Mouse (Mus musculus): ENCODE measurements around the gene Zmynd10. TPM values are rescaled to one million over a fixed set of nuclear protein-coding genes. Genes with fewer than 3 reads are reported as not detected.
A peak's percentile ranks its signal among the peaks of the same experiment; 100 is the strongest.
"Not testable (repeated sequence)": the region's sequence is repeated elsewhere in the genome, so short reads cannot be mapped to it uniquely, and the experiment has no call there.

The Zmynd10 gene
- total and polyA plus RNA-seq, 2 experiments from 2014 or later = 0.25 TPM; not detected in 1

DNA sequence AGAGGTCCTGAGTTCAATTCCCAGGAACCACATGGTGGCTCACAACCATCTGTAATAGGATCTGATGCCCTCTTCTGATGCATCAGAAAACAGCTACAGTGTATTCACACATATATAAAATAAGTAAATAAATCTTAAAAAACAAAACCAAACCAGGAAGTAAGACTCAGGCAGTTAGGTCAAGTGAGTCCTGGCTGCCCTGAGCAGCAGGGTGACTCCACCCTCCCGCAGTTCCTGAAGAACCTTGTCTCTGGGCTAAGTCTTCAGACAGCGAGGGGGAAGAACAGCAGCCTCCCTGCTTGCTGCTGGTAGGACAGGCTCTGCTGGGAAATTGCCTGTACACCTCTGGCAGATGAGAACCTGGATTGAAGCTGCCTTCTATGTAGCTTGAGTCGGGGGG is 9.2 kb downstream of the Zmynd10 start:
- Histone ChIP-seq H3K36me3 (replicated peaks; ENCODE audit: control insufficient read depth, insufficient read depth, low read length) (peaks cover 45% of the 10 kb centered on the region), H3K4me1 (ENCODE audit: control insufficient read depth, insufficient read depth) (peaks cover 27% of the 10 kb centered on the region), H3K27ac (ENCODE audit: low read depth) (peak overlapping the region; percentile 96; the same call in 1 of the 2 replicates), H3K4me2 (ENCODE audit: low read depth, low read length) (peak overlapping the region; percentile 86), H3K4me3 (ENCODE audit: low read depth, low read length) (peak overlapping the region; percentile 70), H3K9me3 (replicated peaks; ENCODE audit: control insufficient read depth, low read length) (no peaks in the 10 kb centered on the region), H3K27me3 (ENCODE audit: control insufficient read depth, insufficient read depth, low read length) (no peaks in the 10 kb centered on the region), H3K9ac (replicated peaks; ENCODE audit: low read depth, low read length) (no peak overlapping the region)
- TF ChIP-seq CTCF (IDR thresholded peaks at IDR 0.05; ENCODE audit: low read depth) = no peak
- TF ChIP-seq EP300 (IDR thresholded peaks at IDR 0.05; ENCODE audit: low read depth) = no peak
- DNase-seq (ENCODE audit: low spot score) (no peak), ATAC-seq (ENCODE audit: insufficient read depth, low read depth) (no peak)
- WGBS = 48% methylated on average over 3 of the region's 3 CpGs

DNA sequence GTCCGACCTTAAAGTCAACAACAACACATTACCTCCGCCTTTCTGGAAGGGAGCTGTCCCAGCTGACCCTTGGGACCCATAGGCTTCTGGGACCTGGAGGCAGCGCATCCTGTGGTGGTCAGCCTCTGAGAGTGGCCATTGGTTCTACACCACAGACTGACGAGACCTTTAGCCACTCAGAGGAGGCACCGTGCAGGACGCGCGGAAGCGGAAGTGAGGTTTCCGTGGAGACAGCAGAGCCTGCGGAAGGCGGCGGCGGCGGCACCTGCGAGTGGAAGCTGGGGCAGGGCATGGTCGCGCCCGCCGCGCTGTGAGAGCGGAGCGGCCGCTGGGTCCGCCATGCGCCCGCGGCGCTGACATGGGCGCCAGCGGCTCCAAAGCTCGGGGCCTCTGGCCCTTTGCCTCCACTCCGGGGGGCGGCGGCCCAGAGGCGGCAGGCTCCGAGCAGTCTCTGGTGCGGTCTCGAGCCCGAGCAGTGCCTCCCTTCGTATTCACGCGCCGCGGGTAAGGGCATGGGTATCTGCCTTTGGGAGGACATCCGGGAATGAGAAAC is 16.0 kb downstream of the Zmynd10 start, which contains the start of gene Tusc2:
Tusc2 (plus strand) TSS at position 227 of the 553 bp plus-strand sequence.
- peak within 1 kb of the TSS; percentile 69 for H3K9ac ChIP-seq (replicated peaks; ENCODE audit: low read depth, low read length)
- WGBS = 2% methylated on average over 41 of the region's 46 CpGs
- ATAC-seq (ENCODE audit: insufficient read depth, low read depth) = peak; percentile 89
- peaks cover 49% of the 10 kb centered on the region for H3K36me3 ChIP-seq (replicated peaks; ENCODE audit: control insufficient read depth, insufficient read depth, low read length)
- peak; percentile 97 for DNase-seq (ENCODE audit: low spot score)
- peak within 1 kb of the TSS; percentile 79 for H3K27ac ChIP-seq (ENCODE audit: low read depth)
- peaks cover 14% of the 10 kb centered on the region for H3K4me1 ChIP-seq (ENCODE audit: control insufficient read depth, insufficient read depth)
- TF ChIP-seq EP300 (IDR thresholded peaks at IDR 0.05; ENCODE audit: low read depth) (no peak), CTCF (IDR thresholded peaks at IDR 0.05; ENCODE audit: low read depth) (no peak)
- H3K4me3 ChIP-seq (ENCODE audit: low read depth, low read length) = peak within 1 kb of the TSS; percentile 69
- no peaks in the 10 kb centered on the region for H3K27me3 ChIP-seq (ENCODE audit: control insufficient read depth, insufficient read depth, low read length)
- H3K9me3 ChIP-seq (replicated peaks; ENCODE audit: control insufficient read depth, low read length) = no peaks in the 10 kb centered on the region
- H3K4me2 ChIP-seq (ENCODE audit: low read depth, low read length) = peak within 1 kb of the TSS; percentile 83

GRCm38 (mm10) chr9:107565556-107565955 is 18.5 kb downstream of the Zmynd10 start:
- 0 out of 2 replicates have a peak overlapping the region, but pooled peaks have one; percentile 5 for H3K4me3 ChIP-seq (ENCODE audit: low read depth, low read length)

DNA sequence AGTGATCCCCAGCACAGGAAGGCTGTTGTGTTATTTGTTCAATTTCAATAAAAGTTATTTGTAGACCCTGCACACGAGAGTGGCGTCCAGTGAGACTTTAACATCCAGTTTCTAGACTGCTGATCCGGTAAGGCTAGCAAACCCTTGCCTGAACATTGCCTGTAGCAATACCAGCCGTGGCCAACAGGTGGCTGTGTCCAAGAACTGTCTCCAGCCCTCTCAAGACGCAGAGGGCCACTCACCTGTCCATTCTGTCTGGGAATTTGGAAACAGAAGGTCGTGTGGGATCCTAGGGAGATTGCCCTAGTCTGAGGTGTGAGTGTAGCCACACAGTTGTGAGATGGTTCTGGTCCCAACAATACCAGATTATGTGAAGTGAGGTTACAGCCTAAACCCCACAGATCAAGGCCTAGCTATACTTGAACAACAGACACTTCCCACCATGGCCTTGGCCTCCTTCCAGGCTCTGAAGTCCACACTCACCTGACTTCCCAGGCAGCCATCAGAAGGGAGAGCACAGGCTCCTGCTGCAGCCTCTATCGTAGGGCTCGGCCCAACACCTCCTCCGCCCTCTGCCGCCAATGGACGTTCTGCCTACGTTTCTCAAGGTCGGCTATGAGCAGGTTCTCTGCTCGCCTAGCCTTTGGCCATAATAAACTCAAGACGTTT is 19.1 kb downstream of the Zmynd10 start:
- no peaks in the 10 kb centered on the region for H3K9me3 ChIP-seq (replicated peaks; ENCODE audit: control insufficient read depth, low read length)
- H3K27ac ChIP-seq (ENCODE audit: low read depth) = peak overlapping the region; percentile 90
- H3K4me3 ChIP-seq (ENCODE audit: low read depth, low read length) = 0 out of 2 replicates have a peak overlapping the region, but pooled peaks have one; percentile 5
- H3K4me1 ChIP-seq (ENCODE audit: control insufficient read depth, insufficient read depth) = peaks cover 27% of the 10 kb centered on the region
- H3K36me3 ChIP-seq (replicated peaks; ENCODE audit: control insufficient read depth, insufficient read depth, low read length) = peaks cover 19% of the 10 kb centered on the region
- H3K27me3 ChIP-seq (ENCODE audit: control insufficient read depth, insufficient read depth, low read length) = no peaks in the 10 kb centered on the region
- 42% methylated on average over 15 of the region's 15 CpGs for WGBS
- no peak overlapping the region for H3K9ac ChIP-seq (replicated peaks; ENCODE audit: low read depth, low read length)
- DNase-seq (ENCODE audit: low spot score) (no peak), ATAC-seq (ENCODE audit: insufficient read depth, low read depth) (no peak)
- H3K4me2 ChIP-seq (ENCODE audit: low read depth, low read length) = peak overlapping the region; percentile 25; the same call in 1 of the 2 replicates
- TF ChIP-seq EP300 (IDR thresholded peaks at IDR 0.05; ENCODE audit: low read depth) (no peak), CTCF (IDR thresholded peaks at IDR 0.05; ENCODE audit: low read depth) (peak; percentile 74)

More at GRCm38 (mm10) chr9:107565556-107565955, 18.5 kb downstream of the Zmynd10 start:
- H3K27me3 ChIP-seq (ENCODE audit: control insufficient read depth, insufficient read depth, low read length); ATAC-seq (ENCODE audit: insufficient read depth, low read depth); DNase-seq (ENCODE audit: low spot score); H3K9me3 ChIP-seq (replicated peaks; ENCODE audit: control insufficient read depth, low read length); H3K9ac ChIP-seq (replicated peaks; ENCODE audit: low read depth, low read length): not testable (repeated sequence)
- H3K27ac ChIP-seq (ENCODE audit: low read depth) = peak overlapping the region; percentile 90
- H3K36me3 ChIP-seq (replicated peaks; ENCODE audit: control insufficient read depth, insufficient read depth, low read length) = peaks cover 25% of the 10 kb centered on the region
- peaks cover 21% of the 10 kb centered on the region for H3K4me1 ChIP-seq (ENCODE audit: control insufficient read depth, insufficient read depth)
- peak; percentile 34 for TF ChIP-seq CTCF (IDR thresholded peaks at IDR 0.05; ENCODE audit: low read depth)
- H3K4me2 ChIP-seq (ENCODE audit: low read depth, low read length) = peak overlapping the region; percentile 26
- WGBS = 52% methylated on average over 5 of the region's 5 CpGs

- Histone ChIP-seq H3K4me3 (ENCODE audit: low read depth, low read length) (no peak overlapping the region), H3K4me2 (ENCODE audit: low read depth, low read length) (peak overlapping the region; percentile 76; the same call in 1 of the 2 replicates), H3K9ac (replicated peaks; ENCODE audit: low read depth, low read length) (no peak overlapping the region), H3K27ac (ENCODE audit: low read depth) (peak overlapping the region; percentile 90), H3K27me3 (ENCODE audit: control insufficient read depth, insufficient read depth, low read length) (no peaks in the 10 kb centered on the region), H3K4me1 (ENCODE audit: control insufficient read depth, insufficient read depth) (peaks cover 29% of the 10 kb centered on the region), H3K36me3 (replicated peaks; ENCODE audit: control insufficient read depth, insufficient read depth, low read length) (peaks cover 19% of the 10 kb centered on the region), H3K9me3 (replicated peaks; ENCODE audit: control insufficient read depth, low read length) (no peaks in the 10 kb centered on the region)
- ATAC-seq (ENCODE audit: insufficient read depth, low read depth) (peak; percentile 42), DNase-seq (ENCODE audit: low spot score) (no peak)
- no peak for TF ChIP-seq CTCF (IDR thresholded peaks at IDR 0.05; ENCODE audit: low read depth)
- TF ChIP-seq EP300 (IDR thresholded peaks at IDR 0.05; ENCODE audit: low read depth) = peak; percentile 90; the same call in 1 of the 2 replicates
- WGBS = 50% methylated on average over 3 of the region's 3 CpGs
Observed at GRCm38 (mm10) chr9:107566855-107567254, 19.8 kb downstream of the Zmynd10 start.
